Mouse (Mus musculus) stomach, embryonic 15.5 days (tissue): ENCODE results near the gene Mindy4. TPM values are rescaled to one million over a fixed set of nuclear protein-coding genes. Genes with fewer than 3 reads are reported as not detected.
A peak's percentile ranks its signal among the peaks of the same experiment; 100 is the strongest.

ENCODE experiments used
- ATAC-seq: fragments of 200-750 bp; cut with Nextera tagmentation; 2 replicates; pipeline ENCODE4 v1.8.0; 2017; ENCODE audit warnings: low read depth, moderate number of reproducible peaks, moderate TSS enrichment; ENCODE audit not compliant: insufficient read depth, low FRiP score
- H3K27ac ChIP-seq: fragments of 300-500 bp; sonication (generic); 2 replicates; pipeline ENCODE4 v1.5.1; 2015; ENCODE audit warnings: mild to moderate bottlenecking, inconsistent platforms
- H3K27me3 ChIP-seq: fragments of 300-500 bp; sonication (generic); replicated peaks from 2 replicates; pipeline ENCODE4 v1.6.1; 2015; ENCODE audit warnings: inconsistent platforms
- H3K36me3 ChIP-seq: fragments of 300-500 bp; sonication (generic); 2 replicates; pipeline ENCODE4 v1.6.1; 2015; ENCODE audit warnings: inconsistent platforms
- H3K4me1 ChIP-seq: fragments of 300-500 bp; sonication (generic); 2 replicates; pipeline ENCODE4 v1.6.1; 2015; ENCODE audit warnings: inconsistent platforms
- H3K4me2 ChIP-seq: fragments of 300-500 bp; sonication (generic); 2 replicates; pipeline ENCODE4 v1.6.1; 2015; ENCODE audit warnings: mild to moderate bottlenecking, inconsistent platforms
- H3K4me3 ChIP-seq: fragments of 300-500 bp; sonication (generic); replicated peaks from 2 replicates; pipeline ENCODE4 v1.5.1; 2015; ENCODE audit warnings: inconsistent platforms
- H3K9ac ChIP-seq: fragments of 300-500 bp; sonication (generic); 2 replicates; pipeline ENCODE4 v1.6.1; 2015; ENCODE audit warnings: inconsistent platforms
- H3K9me3 ChIP-seq: fragments of 300-500 bp; sonication (generic); 2 replicates; pipeline ENCODE4 v1.6.1; 2016; ENCODE audit warnings: inconsistent platforms
- WGBS: fragments of 180-500 bp; shearing (Covaris S2); methylation state at CpG from one replicate; pipeline ENCODE4 v1.1.7; 2015; 5-methylcytosine and 5-hydroxymethylcytosine counted together
- polyA plus RNA-seq: library from polyadenylated mRNA; unstranded; fragments of >200 nt; fragmentation: Nextera tagmentation; extraction: Ambion mirVana; gene quantifications from 2 replicates; pipeline ENCODE4 v1.2.1, GENCODE M21; 2015

Gene Mindy4
- polyA plus RNA-seq, 1 experiment from 2014 or later: 8.7 TPM

DNA sequence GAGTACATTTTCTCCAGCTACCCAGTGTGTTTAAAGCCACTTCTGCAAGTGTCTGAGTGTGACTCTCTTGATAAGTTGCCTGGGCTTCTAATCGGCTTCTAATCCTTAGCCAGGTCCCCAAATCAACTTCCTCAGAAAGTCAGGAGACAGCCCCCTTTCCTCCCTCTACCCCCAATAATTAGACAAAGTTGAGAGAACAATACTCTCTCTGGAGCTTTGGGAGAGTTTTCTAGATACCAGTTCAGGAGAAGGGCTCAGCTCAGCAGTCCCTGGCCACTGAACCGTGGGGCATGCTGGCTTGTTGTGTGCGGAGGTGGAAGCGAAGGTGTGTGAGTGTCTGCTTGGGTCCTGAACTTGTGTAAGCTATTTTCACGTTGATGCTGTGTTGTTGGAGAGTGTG lies 134.1 kb downstream of the Mindy4 start:
- H3K4me3 ChIP-seq: no peak overlapping the region
- WGBS: 78% methylated on average over 5 of the region's 5 CpGs
- 0 out of 2 replicates have a peak overlapping the region, but pooled peaks have one; percentile 0 for H3K4me2 ChIP-seq
- ATAC-seq: no peak
- peaks cover 33% of the 10 kb centered on the region for H3K4me1 ChIP-seq
- H3K27me3 ChIP-seq: no peaks in the 10 kb centered on the region
- H3K36me3 ChIP-seq: no peaks in the 10 kb centered on the region
- H3K9me3 ChIP-seq: no peaks in the 10 kb centered on the region
- no peak overlapping the region for H3K27ac ChIP-seq
- H3K9ac ChIP-seq: no peak overlapping the region

DNA sequence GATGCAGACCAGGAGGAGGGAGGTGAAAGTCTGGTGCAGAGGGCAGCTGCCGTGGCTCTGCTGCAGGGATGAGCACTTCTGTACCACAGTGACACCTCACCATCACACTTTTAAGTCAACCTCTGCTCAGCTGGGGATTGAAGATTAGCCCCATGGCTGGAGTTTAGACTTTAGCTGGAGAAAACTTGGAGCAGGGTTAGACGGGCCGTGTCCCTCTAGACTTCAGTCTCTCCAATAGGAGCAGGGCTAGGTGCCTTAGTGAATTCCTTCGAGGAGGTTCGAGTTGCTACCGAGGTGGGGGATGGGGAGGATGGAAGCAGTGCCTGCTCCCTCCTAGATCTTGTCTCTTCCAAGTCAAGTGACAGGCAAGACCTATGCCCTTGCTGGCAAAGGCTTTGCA lies 134.9 kb downstream of the Mindy4 start:
- Histone ChIP-seq H3K9me3 (no peaks in the 10 kb centered on the region), H3K4me3 (no peak overlapping the region), H3K4me2 (peak overlapping the region; percentile 0; the same call in 1 of the 2 replicates), H3K4me1 (peaks cover 30% of the 10 kb centered on the region), H3K27me3 (no peaks in the 10 kb centered on the region), H3K9ac (no peak overlapping the region), H3K27ac (no peak overlapping the region), H3K36me3 (no peaks in the 10 kb centered on the region)
- ATAC-seq: no peak
- WGBS: 51% methylated on average over 6 of the region's 6 CpGs

DNA sequence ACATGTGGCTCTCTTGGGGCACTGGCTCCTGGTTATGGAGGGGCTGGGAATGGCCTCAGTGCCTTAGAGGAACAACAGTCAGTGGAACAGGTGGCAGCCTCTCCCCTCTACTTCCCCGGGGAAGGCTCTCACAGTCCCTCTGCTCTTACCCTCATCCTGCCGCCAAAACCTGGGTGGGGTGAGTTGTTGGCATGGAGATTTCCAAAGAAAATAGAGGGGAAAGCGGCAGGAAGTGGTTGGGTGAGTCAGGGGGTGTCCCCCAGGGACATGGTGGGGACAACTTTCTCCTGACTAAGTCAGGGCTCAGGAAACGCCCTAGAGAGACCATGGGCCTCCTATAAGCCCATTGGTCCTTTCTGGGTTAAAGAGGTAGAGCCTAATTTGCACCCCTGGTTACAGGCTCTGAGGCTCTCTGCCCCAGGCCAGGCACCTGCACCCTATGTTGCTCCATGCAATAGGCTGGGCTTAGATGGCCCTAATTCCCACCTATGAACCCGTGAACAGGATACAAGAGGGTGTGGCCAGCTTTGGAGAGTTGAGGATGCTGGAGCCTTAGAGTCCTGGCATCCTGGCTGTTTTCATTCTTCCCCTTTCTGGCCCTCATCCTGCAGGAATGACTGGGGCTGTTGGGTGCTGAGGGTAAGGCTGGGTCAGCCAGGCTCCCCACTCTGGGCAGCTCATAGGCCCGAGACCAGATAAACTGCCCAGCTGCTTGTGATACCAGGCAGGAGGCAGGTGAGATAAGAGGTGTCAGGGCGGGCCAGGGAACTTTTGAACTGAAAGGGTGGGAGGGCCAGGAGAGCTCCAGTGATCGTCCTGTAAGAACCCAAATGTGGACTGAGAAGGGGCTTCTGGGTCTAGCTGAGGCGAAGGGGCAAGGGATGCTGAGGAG lies 136.0 kb downstream of the Mindy4 start:
- WGBS: 63% methylated on average over 9 of the region's 9 CpGs
- Histone ChIP-seq H3K4me3 (no peak overlapping the region), H3K4me1 (peaks cover 30% of the 10 kb centered on the region), H3K36me3 (no peaks in the 10 kb centered on the region), H3K9ac (no peak overlapping the region), H3K27ac (no peak overlapping the region), H3K4me2 (no peak overlapping the region; the same call in 1 of the 2 replicates), H3K27me3 (no peaks in the 10 kb centered on the region), H3K9me3 (no peaks in the 10 kb centered on the region)
- peak; percentile 62; the same call in 1 of the 2 replicates for ATAC-seq

DNA sequence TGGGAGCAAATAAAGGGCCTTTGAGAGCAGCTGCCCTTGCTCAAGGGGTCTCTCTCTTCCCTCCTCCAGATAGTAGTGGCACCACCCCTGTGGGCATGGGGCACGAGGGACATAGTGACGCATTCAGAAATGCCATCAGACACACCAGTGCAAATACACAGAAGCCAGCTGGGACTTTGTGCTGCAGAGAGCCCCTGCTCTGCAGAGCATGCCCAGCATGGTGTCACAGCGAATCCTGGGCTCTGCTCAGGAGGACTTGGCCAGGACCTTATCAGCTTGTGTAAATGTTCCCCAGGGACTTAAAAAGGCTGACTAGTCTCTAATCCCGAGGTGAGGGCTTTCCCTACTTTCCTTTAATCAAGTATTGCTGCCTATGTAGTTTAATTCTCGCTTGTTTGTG lies 138.5 kb downstream of the Mindy4 start:
- Histone ChIP-seq H3K27ac (peak overlapping the region; percentile 26), H3K4me2 (no peak overlapping the region)
- peak; percentile 86 for ATAC-seq

DNA sequence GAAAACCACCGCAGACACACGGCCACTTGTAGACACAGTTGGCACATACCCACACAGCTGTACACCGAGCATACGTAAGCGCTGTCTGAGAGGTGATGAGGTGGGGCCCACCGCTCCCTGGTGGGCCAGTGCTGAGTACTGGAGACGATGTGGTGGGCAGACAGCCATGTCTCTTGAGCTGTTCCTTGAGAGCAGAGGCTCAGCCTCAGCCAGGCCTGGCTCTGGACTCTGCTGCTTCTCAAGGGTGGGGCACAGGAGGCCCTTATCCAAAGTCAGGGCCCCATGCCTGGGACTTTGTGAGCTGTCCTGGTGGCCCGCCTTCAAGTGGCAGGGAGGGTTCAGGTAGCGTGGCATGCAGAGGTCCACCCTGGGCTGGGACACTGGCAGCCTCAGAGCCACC lies 139.1 kb downstream of the Mindy4 start:
- H3K4me1 ChIP-seq: peaks cover 20% of the 10 kb centered on the region
- ATAC-seq: peak; percentile 40; the same call in 1 of the 2 replicates
- no peaks in the 10 kb centered on the region for H3K27me3 ChIP-seq
- no peaks in the 10 kb centered on the region for H3K9me3 ChIP-seq
- no peak overlapping the region for H3K4me2 ChIP-seq
- no peak overlapping the region for H3K9ac ChIP-seq
- H3K36me3 ChIP-seq: no peaks in the 10 kb centered on the region
- H3K27ac ChIP-seq: peak overlapping the region; percentile 55; the same call in 1 of the 2 replicates
- H3K4me3 ChIP-seq: no peak overlapping the region
- WGBS: 51% methylated on average over 9 of the region's 9 CpGs

More for the DNA sequence above, 138.5 kb downstream of the Mindy4 start:
- H3K9ac ChIP-seq: no peak overlapping the region
- peaks cover 20% of the 10 kb centered on the region for H3K4me1 ChIP-seq
- 20% methylated on average over 5 of the region's 5 CpGs for WGBS
- no peaks in the 10 kb centered on the region for H3K9me3 ChIP-seq
- no peaks in the 10 kb centered on the region for H3K27me3 ChIP-seq
- H3K36me3 ChIP-seq: no peaks in the 10 kb centered on the region
- H3K4me3 ChIP-seq: no peak overlapping the region

DNA sequence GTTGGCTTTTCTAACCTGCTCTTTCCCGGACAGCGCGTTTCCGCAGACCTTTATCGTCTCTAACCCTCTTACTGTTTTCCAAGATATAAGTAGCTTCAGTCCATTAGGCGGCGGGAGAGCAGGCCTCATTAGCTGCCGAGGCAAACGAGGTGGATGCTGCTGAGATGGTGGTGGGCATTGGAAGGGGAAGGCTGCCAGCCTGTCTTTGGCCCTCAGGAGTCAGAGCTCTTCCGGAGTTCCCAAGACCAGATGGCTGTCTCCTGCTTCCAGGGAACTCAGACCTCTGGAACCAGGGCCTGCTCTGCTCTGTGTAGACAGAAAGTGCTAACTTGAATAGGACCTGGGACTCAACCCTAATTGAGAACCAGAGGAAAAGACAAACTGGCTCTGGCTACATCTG lies 140.3 kb downstream of the Mindy4 start:
- WGBS: 89% methylated on average over 10 of the region's 10 CpGs
- Histone ChIP-seq H3K9ac (no peak overlapping the region), H3K4me1 (peaks cover 20% of the 10 kb centered on the region), H3K9me3 (no peaks in the 10 kb centered on the region), H3K27ac (no peak overlapping the region), H3K4me3 (no peak overlapping the region), H3K4me2 (no peak overlapping the region), H3K36me3 (no peaks in the 10 kb centered on the region), H3K27me3 (no peaks in the 10 kb centered on the region)
- ATAC-seq: no peak

DNA sequence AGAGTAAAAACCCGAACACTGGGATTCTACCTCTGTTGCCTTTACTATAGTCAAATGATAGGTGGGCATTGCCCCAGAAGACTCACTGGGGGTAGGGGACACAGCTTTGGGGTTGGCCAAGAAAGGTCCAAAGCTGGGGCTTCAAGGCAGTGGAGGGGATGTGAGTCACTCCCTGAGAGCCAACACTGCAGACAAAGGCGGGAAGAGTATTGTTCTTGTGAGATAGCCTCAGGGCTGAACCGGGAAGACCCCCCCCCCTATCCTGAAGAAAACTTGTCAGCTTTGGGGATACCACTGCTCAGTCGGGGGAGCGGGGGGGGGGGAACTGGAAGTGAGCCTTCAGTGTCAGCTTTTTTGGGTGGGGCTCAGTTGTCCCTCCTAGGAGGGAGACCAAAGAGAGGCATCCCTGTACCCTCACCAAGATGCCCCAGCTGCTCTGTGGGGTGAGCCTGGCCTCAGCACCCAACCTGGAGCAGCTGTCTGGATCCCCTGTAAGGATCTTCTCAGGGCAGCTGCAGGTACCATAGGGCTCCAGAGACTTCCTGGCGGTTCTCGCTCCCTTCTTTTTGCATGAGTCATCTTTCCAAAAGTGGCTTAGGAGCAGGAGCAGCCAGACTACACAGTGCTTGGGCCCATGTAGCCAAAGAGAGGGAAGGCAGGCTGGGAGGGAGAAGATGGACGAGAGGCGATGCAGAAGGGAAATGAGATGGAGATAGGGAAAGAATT lies 141.3 kb downstream of the Mindy4 start:
- no peak for ATAC-seq
- no peaks in the 10 kb centered on the region for H3K9me3 ChIP-seq
- 76% methylated on average over 9 of the region's 9 CpGs for WGBS
- no peaks in the 10 kb centered on the region for H3K27me3 ChIP-seq
- no peak overlapping the region for H3K27ac ChIP-seq
- H3K4me1 ChIP-seq: peaks cover 18% of the 10 kb centered on the region
- no peak overlapping the region for H3K4me2 ChIP-seq
- no peaks in the 10 kb centered on the region for H3K36me3 ChIP-seq
- no peak overlapping the region for H3K4me3 ChIP-seq
- H3K9ac ChIP-seq: no peak overlapping the region

DNA sequence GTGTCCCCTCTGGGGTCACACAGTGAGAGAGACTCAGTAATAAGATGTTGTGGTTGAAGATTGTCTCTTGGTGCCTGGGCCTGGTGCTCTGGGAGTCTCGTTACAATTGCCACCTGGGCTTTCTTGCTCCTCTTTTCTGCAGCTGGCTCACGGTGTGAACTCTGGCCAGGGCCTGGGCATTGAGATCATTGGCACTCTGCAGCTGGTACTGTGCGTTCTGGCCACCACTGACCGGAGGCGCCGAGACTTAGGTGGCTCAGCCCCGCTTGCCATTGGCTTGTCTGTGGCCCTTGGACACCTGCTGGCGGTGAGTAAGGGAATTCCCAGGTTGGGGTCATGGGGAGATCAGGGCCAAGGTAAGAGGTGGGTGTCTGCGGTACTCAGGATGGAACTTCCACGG lies 142.1 kb downstream of the Mindy4 start:
- no peaks in the 10 kb centered on the region for H3K9me3 ChIP-seq

DNA sequence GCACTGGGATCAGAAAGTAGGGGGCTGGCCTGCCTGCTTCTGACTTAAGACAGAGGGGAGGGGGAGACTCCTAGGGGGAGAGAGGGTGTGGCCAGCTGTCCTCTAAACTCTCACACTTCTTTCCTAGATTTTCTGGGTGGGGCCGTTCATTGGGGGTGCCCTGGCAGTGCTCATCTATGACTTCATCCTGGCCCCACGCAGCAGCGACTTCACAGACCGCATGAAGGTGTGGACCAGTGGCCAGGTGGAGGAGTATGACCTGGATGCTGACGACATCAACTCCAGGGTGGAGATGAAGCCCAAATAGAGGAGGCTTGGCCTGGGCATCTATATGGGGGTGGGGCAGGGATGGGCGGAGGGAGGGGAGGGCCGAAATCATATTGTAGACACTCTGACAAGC lies 143.3 kb downstream of the Mindy4 start:
- no peak for ATAC-seq
- Histone ChIP-seq H3K4me2 (no peak overlapping the region), H3K36me3 (no peaks in the 10 kb centered on the region), H3K4me1 (peaks cover 9% of the 10 kb centered on the region), H3K9me3 (no peaks in the 10 kb centered on the region), H3K9ac (no peak overlapping the region), H3K4me3 (no peak overlapping the region), H3K27ac (no peak overlapping the region), H3K27me3 (no peaks in the 10 kb centered on the region)
- 84% methylated on average over 7 of the region's 7 CpGs for WGBS

More for the DNA sequence above, 142.1 kb downstream of the Mindy4 start:
- no peaks in the 10 kb centered on the region for H3K27me3 ChIP-seq
- H3K4me1 ChIP-seq: peaks cover 12% of the 10 kb centered on the region
- H3K27ac ChIP-seq: no peak overlapping the region
- WGBS: 93% methylated on average over 10 of the region's 10 CpGs
- no peak overlapping the region for H3K4me3 ChIP-seq
- no peak for ATAC-seq
- no peaks in the 10 kb centered on the region for H3K36me3 ChIP-seq
- no peak overlapping the region for H3K4me2 ChIP-seq
- no peak overlapping the region for H3K9ac ChIP-seq

DNA sequence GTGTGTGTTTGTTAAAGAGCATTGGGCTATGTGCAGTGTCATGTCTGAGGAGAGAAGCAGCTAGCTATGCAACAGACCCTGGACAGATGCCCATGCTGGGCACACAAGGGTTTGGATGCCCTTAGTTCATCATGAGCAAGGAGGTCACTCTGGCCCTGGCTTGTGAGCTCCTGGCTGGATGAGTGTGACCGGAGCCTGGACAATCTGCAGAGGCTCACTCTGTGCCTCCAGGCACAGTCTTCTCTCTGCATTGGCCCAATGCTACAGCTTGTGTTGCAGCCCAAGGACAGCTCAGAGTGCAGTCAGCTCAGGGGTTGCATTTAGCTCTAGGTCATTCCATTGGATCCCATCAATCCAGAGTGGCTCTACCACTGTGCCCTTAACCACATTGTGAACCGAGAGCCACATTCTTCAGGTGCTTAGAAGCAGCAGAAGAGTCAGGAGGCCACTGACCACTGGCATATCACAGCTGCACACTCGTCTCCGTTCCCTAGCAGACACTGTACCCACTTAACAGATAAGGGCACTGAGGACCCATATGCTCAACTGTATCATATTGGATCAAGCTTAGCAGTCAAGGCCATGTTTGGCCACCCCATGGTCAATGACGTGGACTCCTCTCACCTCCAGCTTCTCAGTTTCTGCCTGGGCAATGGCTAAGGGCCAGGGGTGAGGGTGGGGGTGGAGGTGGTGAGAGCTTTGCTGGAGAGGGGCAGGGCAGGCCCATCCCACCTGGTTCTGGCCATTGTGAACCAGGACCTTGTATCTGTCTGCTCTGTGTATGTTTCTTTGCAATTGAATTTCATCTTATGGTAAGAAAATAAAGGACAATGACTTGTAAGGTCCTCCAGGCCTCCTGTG lies 144.8 kb downstream of the Mindy4 start:
- Histone ChIP-seq H3K27me3 (no peaks in the 10 kb centered on the region), H3K27ac (no peak overlapping the region), H3K9ac (no peak overlapping the region), H3K4me2 (no peak overlapping the region), H3K4me3 (no peak overlapping the region), H3K36me3 (no peaks in the 10 kb centered on the region), H3K4me1 (no peaks in the 10 kb centered on the region; the same call in 1 of the 2 replicates), H3K9me3 (no peaks in the 10 kb centered on the region)
- WGBS: 77% methylated on average over 5 of the region's 5 CpGs
- ATAC-seq: 0 out of 2 replicates have a peak, but pooled peaks have one; percentile 33

DNA sequence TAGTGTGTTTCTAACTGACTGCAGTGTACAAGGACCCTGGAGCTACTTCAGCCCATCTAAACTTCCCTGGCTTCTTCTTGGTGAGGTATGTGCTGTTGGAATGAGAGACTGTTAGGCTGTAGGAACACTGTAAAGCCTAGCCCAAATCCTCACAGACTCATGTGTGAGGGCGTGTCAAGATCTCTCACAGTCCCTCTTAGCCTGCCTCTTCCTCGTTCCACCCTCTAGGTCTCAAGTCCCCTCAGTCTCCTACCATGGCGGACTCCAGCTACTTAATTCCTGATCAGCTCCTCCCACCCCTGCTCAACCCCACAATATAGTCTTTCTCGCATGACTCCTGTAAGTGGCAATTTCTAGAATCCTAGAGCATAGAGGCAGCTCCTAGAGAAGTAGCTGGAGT lies 146.0 kb downstream of the Mindy4 start:
- Histone ChIP-seq H3K9me3 (no peaks in the 10 kb centered on the region), H3K9ac (no peak overlapping the region), H3K4me3 (no peak overlapping the region), H3K4me1 (peaks cover under 1% of the 10 kb centered on the region; the same call in 1 of the 2 replicates), H3K36me3 (no peaks in the 10 kb centered on the region), H3K27me3 (no peaks in the 10 kb centered on the region), H3K4me2 (no peak overlapping the region), H3K27ac (no peak overlapping the region)
- WGBS: 74% methylated on average over 4 of the region's 4 CpGs
- no peak for ATAC-seq
